ENCODE assay signal across 1 mouse cellular context in genomic region chr11:69754233-69754632, GRCm38 (mm10).
TF ChIP-seq lines count a peak whose summit lies in the region.

No protein-coding gene starts in this region.

TF ChIP-seq in CH12.LX, 34 proteins besides CTCF, POLR2A, EP300 and RAD21:
- TF ChIP-seq ELF1 (IDR thresholded peaks at IDR 0.05; ENCODE audit: low read depth, low read length) = no peak
- no peak for TF ChIP-seq CHD2 (IDR thresholded peaks at IDR 0.05; ENCODE audit: low read length)
- no peak for TF ChIP-seq SMC3 (IDR thresholded peaks at IDR 0.05; ENCODE audit: low read depth, low read length)
- no peak for TF ChIP-seq GABPA (IDR thresholded peaks at IDR 0.05; ENCODE audit: insufficient replicate concordance, low read depth, low read length)
- no peak for TF ChIP-seq TCF12 (IDR thresholded peaks at IDR 0.05; ENCODE audit: low read depth, low read length)
- no peak for TF ChIP-seq ZNF384 (IDR thresholded peaks at IDR 0.05; ENCODE audit: low read depth, low read length)
- TF ChIP-seq ZC3H11A (IDR thresholded peaks at IDR 0.05; ENCODE audit: low read depth, low read length) = no peak
- TF ChIP-seq HCFC1 (IDR thresholded peaks at IDR 0.05; ENCODE audit: low read depth, low read length) = no peak
- no peak for TF ChIP-seq BHLHE40 (IDR thresholded peaks at IDR 0.05; ENCODE audit: low read depth, low read length)
- no peak for TF ChIP-seq NELFE (IDR thresholded peaks at IDR 0.05; ENCODE audit: low read depth, low read length)
- no peak for TF ChIP-seq ZKSCAN1 (IDR thresholded peaks at IDR 0.05; ENCODE audit: borderline replicate concordance, low read depth, low read length)
TF ChIP-seq in CH12.LX: peak in this region for 0.
